Mouse (Mus musculus): ENCODE results near the gene Ubr3. TPM values are rescaled to one million over a fixed set of nuclear protein-coding genes. Genes with fewer than 3 reads are reported as not detected.
"Not testable (repeated sequence)": the region's sequence is repeated elsewhere in the genome, so short reads cannot be mapped to it uniquely, and the experiment has no call there.

Gene Ubr3
- polyA plus RNA-seq, 1 experiment from 2014 or later = 13.2 TPM

GRCm38 (mm10) chr2:69895502-69896223, 1.4 kb upstream of the Ubr3 start:
- Histone ChIP-seq H3K27ac (replicated peaks; ENCODE audit: low read depth, low read length) (no peak overlapping the region), H3K4me2 (ENCODE audit: low read depth, severe bottlenecking) (no peak overlapping the region), H3K4me3 (ENCODE audit: low read depth, low read length) (no peak overlapping the region), H3K9ac (ENCODE audit: low read length) (no peak overlapping the region), H3K4me1 (ENCODE audit: control insufficient read depth, insufficient read depth, low read length) (peaks cover 6% of the 10 kb centered on the region; the same call in 1 of the 2 replicates), H3K36me3 (ENCODE audit: control insufficient read depth, insufficient read depth, low read length) (no peaks in the 10 kb centered on the region; the same call in 1 of the 2 replicates), H3K27me3 (ENCODE audit: control insufficient read depth, insufficient read depth, low read length) (no peaks in the 10 kb centered on the region), H3K9me3 (ENCODE audit: control insufficient read depth, low read length) (no peaks in the 10 kb centered on the region)
- 59% methylated on average over 14 of the region's 14 CpGs for WGBS
- no peak for DNase-seq (ENCODE audit: low spot score)
- ATAC-seq (ENCODE audit: insufficient number of reproducible peaks, low FRiP score, low TSS enrichment, low read depth) = no peak

- DNase-seq (ENCODE audit: low spot score) (no peak), ATAC-seq (ENCODE audit: insufficient number of reproducible peaks, low FRiP score, low TSS enrichment, low read depth) (no peak)
- Histone ChIP-seq H3K9me3 (ENCODE audit: control insufficient read depth, low read length) (no peaks in the 10 kb centered on the region), H3K4me3 (ENCODE audit: low read depth, low read length) (no peak overlapping the region), H3K4me1 (ENCODE audit: control insufficient read depth, insufficient read depth, low read length) (peaks cover 6% of the 10 kb centered on the region; the same call in 1 of the 2 replicates), H3K9ac (ENCODE audit: low read length) (no peak overlapping the region), H3K4me2 (ENCODE audit: low read depth, severe bottlenecking) (no peak overlapping the region), H3K27me3 (ENCODE audit: control insufficient read depth, insufficient read depth, low read length) (no peaks in the 10 kb centered on the region), H3K27ac (replicated peaks; ENCODE audit: low read depth, low read length) (no peak overlapping the region), H3K36me3 (ENCODE audit: control insufficient read depth, insufficient read depth, low read length) (no peaks in the 10 kb centered on the region; the same call in 1 of the 2 replicates)
- WGBS = 93% methylated on average over 4 of the region's 4 CpGs
These were observed 843 bp upstream of the Ubr3 start for GRCm38 (mm10) chr2:69896224-69896581.

- no peaks in the 10 kb centered on the region; the same call in 1 of the 2 replicates for H3K36me3 ChIP-seq (ENCODE audit: control insufficient read depth, insufficient read depth, low read length)
- peaks cover 6% of the 10 kb centered on the region; the same call in 1 of the 2 replicates for H3K4me1 ChIP-seq (ENCODE audit: control insufficient read depth, insufficient read depth, low read length)
- ATAC-seq (ENCODE audit: insufficient number of reproducible peaks, low FRiP score, low TSS enrichment, low read depth) (peak; percentile 26), DNase-seq (ENCODE audit: low spot score) (peak; percentile 69)
- no peaks in the 10 kb centered on the region for H3K9me3 ChIP-seq (ENCODE audit: control insufficient read depth, low read length)
- no peaks in the 10 kb centered on the region for H3K27me3 ChIP-seq (ENCODE audit: control insufficient read depth, insufficient read depth, low read length)
- H3K9ac ChIP-seq (ENCODE audit: low read length) = peak overlapping the region; percentile 99
- H3K4me2 ChIP-seq (ENCODE audit: low read depth, severe bottlenecking) = peak overlapping the region; percentile 93
- WGBS = 1% methylated on average over 51 of the region's 55 CpGs
- H3K4me3 ChIP-seq (ENCODE audit: low read depth, low read length) = peak overlapping the region; percentile 97
- peak overlapping the region; percentile 87 for H3K27ac ChIP-seq (replicated peaks; ENCODE audit: low read depth, low read length)
These were observed 851 bp downstream of the Ubr3 start for GRCm38 (mm10) chr2:69897618-69898575.

GRCm38 (mm10) chr2:69903541-69903940, 6.5 kb downstream of the Ubr3 start:
- Histone ChIP-seq H3K27ac (replicated peaks; ENCODE audit: low read depth, low read length) (no peak overlapping the region), H3K36me3 (ENCODE audit: control insufficient read depth, insufficient read depth, low read length) (peaks cover 2% of the 10 kb centered on the region; the same call in 1 of the 2 replicates), H3K27me3 (ENCODE audit: control insufficient read depth, insufficient read depth, low read length) (no peaks in the 10 kb centered on the region), H3K4me3 (ENCODE audit: low read depth, low read length) (no peak overlapping the region), H3K4me1 (ENCODE audit: control insufficient read depth, insufficient read depth, low read length) (peaks cover under 1% of the 10 kb centered on the region; the same call in 1 of the 2 replicates), H3K9ac (ENCODE audit: low read length) (no peak overlapping the region), H3K9me3 (ENCODE audit: control insufficient read depth, low read length) (no peaks in the 10 kb centered on the region), H3K4me2 (ENCODE audit: low read depth, severe bottlenecking) (no peak overlapping the region)
- ATAC-seq (ENCODE audit: insufficient number of reproducible peaks, low FRiP score, low TSS enrichment, low read depth) (no peak), DNase-seq (ENCODE audit: low spot score) (no peak)
- WGBS = 86% methylated on average over 3 of the region's 3 CpGs

GRCm38 (mm10) chr2:69907394-69907793, 10.3 kb downstream of the Ubr3 start:
- not testable (repeated sequence) for DNase-seq (ENCODE audit: low spot score); H3K4me2 ChIP-seq (ENCODE audit: low read depth, severe bottlenecking); H3K27me3 ChIP-seq (ENCODE audit: control insufficient read depth, insufficient read depth, low read length); H3K9ac ChIP-seq (ENCODE audit: low read length); H3K27ac ChIP-seq (replicated peaks; ENCODE audit: low read depth, low read length); H3K36me3 ChIP-seq (ENCODE audit: control insufficient read depth, insufficient read depth, low read length); H3K4me1 ChIP-seq (ENCODE audit: control insufficient read depth, insufficient read depth, low read length); H3K9me3 ChIP-seq (ENCODE audit: control insufficient read depth, low read length); ATAC-seq (ENCODE audit: insufficient number of reproducible peaks, low FRiP score, low TSS enrichment, low read depth); H3K4me3 ChIP-seq (ENCODE audit: low read depth, low read length)
- 89% methylated on average over 4 of the region's 4 CpGs for WGBS

GRCm38 (mm10) chr2:69912801-69913200, 15.8 kb downstream of the Ubr3 start:
- H3K4me1 ChIP-seq (ENCODE audit: control insufficient read depth, insufficient read depth, low read length) = no peaks in the 10 kb centered on the region
- H3K36me3 ChIP-seq (ENCODE audit: control insufficient read depth, insufficient read depth, low read length) = peaks cover 6% of the 10 kb centered on the region; the same call in 1 of the 2 replicates
- no peak overlapping the region for H3K27ac ChIP-seq (replicated peaks; ENCODE audit: low read depth, low read length)
- no peaks in the 10 kb centered on the region for H3K27me3 ChIP-seq (ENCODE audit: control insufficient read depth, insufficient read depth, low read length)
- DNase-seq (ENCODE audit: low spot score) (no peak), ATAC-seq (ENCODE audit: insufficient number of reproducible peaks, low FRiP score, low TSS enrichment, low read depth) (no peak)
- no peak overlapping the region for H3K9ac ChIP-seq (ENCODE audit: low read length)
- no peak overlapping the region for H3K4me3 ChIP-seq (ENCODE audit: low read depth, low read length)
- no peaks in the 10 kb centered on the region for H3K9me3 ChIP-seq (ENCODE audit: control insufficient read depth, low read length)
- no peak overlapping the region for H3K4me2 ChIP-seq (ENCODE audit: low read depth, severe bottlenecking)
- 68% methylated on average over 2 of the region's 2 CpGs for WGBS

- DNase-seq (ENCODE audit: low spot score) (no peak), ATAC-seq (ENCODE audit: insufficient number of reproducible peaks, low FRiP score, low TSS enrichment, low read depth) (no peak)
- Histone ChIP-seq H3K36me3 (ENCODE audit: control insufficient read depth, insufficient read depth, low read length) (peaks cover 4% of the 10 kb centered on the region; the same call in 1 of the 2 replicates), H3K27ac (replicated peaks; ENCODE audit: low read depth, low read length) (no peak overlapping the region), H3K27me3 (ENCODE audit: control insufficient read depth, insufficient read depth, low read length) (no peaks in the 10 kb centered on the region), H3K4me2 (ENCODE audit: low read depth, severe bottlenecking) (no peak overlapping the region), H3K4me3 (ENCODE audit: low read depth, low read length) (no peak overlapping the region), H3K9me3 (ENCODE audit: control insufficient read depth, low read length) (no peaks in the 10 kb centered on the region), H3K4me1 (ENCODE audit: control insufficient read depth, insufficient read depth, low read length) (no peaks in the 10 kb centered on the region), H3K9ac (ENCODE audit: low read length) (no peak overlapping the region)
- WGBS = 89% methylated on average over 3 of the region's 3 CpGs
These were observed 20.3 kb downstream of the Ubr3 start for GRCm38 (mm10) chr2:69917301-69917700.

GRCm38 (mm10) chr2:69924943-69925342, 27.9 kb downstream of the Ubr3 start:
- Histone ChIP-seq H3K9me3 (ENCODE audit: control insufficient read depth, low read length) (no peaks in the 10 kb centered on the region), H3K4me1 (ENCODE audit: control insufficient read depth, insufficient read depth, low read length) (no peaks in the 10 kb centered on the region), H3K27me3 (ENCODE audit: control insufficient read depth, insufficient read depth, low read length) (no peaks in the 10 kb centered on the region), H3K36me3 (ENCODE audit: control insufficient read depth, insufficient read depth, low read length) (peaks cover 2% of the 10 kb centered on the region; the same call in 1 of the 2 replicates), H3K4me2 (ENCODE audit: low read depth, severe bottlenecking) (no peak overlapping the region), H3K9ac (ENCODE audit: low read length) (no peak overlapping the region), H3K4me3 (ENCODE audit: low read depth, low read length) (no peak overlapping the region), H3K27ac (replicated peaks; ENCODE audit: low read depth, low read length) (no peak overlapping the region)
- DNase-seq (ENCODE audit: low spot score) (no peak), ATAC-seq (ENCODE audit: insufficient number of reproducible peaks, low FRiP score, low TSS enrichment, low read depth) (no peak)
- 82% methylated on average over 3 of the region's 3 CpGs for WGBS

All from limb, embryonic 11.5 days (tissue).